Mouse (Mus musculus): ENCODE data around the gene Gpr65.

The Gpr65 gene

DNA sequence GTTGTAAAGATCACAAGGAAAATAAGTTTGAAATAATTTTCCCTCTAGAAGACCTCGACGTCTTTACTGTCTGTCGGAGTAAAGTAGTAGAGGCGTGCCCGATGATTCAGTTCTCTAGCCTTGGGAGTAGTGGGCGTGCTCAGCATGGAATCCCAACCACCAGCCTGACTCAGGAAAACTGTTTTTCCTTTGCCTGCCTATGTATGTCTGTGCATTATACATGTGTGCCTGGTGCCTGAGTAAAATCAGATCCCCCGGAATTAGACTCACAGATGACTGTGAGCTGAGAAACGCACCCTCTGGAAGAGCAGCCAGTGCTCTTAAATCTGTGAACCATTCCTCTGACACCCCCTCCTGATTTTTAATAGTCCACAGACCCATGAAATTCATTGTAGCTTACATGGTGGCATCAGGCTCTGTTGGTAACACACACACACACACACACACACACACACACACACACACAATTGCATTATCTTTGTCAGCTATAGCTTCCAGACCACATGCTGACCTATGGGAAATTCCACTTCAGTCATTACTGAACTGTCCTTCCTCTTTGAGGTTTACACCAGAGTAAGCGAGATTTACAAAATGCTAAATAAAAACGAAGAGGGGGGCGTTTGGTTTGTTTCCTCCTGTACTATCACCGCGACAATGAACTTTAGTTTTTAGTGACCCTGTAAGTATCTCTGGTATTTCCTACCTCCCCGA, 14.5 kb downstream of the Gpr65 start:
- no peak for DNase-seq (ENCODE audit: low read depth, low spot score)

DNA sequence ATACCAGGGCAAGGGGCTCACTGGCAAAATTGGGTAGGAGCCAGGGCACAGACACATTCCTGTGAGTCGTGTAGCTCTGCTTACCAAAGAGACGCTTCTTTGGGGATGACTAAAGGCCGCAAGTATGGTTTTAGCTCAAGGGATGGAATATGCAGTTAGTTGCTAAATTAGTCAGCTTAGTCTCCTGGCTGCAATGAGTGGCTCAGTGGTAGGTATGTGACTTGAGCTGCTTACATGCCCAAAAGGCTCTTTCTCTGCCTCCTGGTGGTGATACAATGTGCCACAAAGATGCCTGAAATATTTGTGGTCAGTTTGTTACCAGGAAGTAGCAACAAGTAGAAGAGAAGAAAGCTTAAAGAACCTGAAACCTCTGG, 15.0 kb downstream of the Gpr65 start:
- DNase-seq (ENCODE audit: low read depth, low spot score) = no peak

DNA sequence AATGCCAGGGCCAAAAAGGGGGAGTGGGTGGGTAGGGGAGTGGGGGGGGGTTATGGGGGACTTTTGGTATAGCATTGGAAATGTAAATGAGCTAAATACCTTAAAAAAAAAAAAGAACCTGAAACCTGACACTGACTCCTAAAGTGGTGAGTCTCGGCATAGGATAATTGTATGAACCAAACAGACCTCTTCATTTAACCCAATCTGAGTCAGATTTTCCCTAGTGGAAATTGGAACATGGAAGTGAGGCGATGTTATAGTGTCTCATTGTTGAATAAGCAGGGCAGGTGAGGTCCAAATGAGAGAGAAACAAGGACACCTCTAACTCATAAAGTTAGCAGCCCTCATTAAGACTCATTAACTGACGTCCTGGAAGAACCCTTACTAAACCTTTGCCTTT, 16.0 kb downstream of the Gpr65 start:
- DNase-seq (ENCODE audit: low read depth, low spot score) = no peak

GRCm38 (mm10) chr12:98290475-98290874, 22.0 kb downstream of the Gpr65 start:
- DNase-seq (ENCODE audit: low read depth, low spot score) = no peak

- DNase-seq (ENCODE audit: low read depth, low spot score) = no peak
Measured at GRCm38 (mm10) chr12:98292278-98292677, 23.8 kb downstream of the Gpr65 start.

DNA sequence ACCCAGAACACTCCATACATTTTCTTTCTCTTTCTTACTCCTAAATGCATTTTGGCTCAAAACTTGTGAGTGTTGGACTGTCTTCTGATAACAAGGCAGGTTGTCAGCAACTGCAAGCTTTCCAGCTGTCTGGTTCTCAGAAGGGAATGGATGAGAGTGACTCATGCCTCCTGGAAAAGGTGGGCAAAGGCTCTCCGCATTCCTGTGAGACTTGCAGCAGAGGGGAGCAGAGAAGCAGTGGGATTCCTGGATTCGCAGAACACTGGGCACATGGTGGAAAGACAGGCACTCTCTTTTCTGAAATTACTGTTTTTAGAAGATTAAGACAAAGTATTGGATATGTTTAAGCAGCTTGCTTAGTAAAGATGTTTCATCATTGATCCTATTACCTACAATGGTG, 25.8 kb downstream of the Gpr65 start:
- no peak for DNase-seq (ENCODE audit: low read depth, low spot score)

DNA sequence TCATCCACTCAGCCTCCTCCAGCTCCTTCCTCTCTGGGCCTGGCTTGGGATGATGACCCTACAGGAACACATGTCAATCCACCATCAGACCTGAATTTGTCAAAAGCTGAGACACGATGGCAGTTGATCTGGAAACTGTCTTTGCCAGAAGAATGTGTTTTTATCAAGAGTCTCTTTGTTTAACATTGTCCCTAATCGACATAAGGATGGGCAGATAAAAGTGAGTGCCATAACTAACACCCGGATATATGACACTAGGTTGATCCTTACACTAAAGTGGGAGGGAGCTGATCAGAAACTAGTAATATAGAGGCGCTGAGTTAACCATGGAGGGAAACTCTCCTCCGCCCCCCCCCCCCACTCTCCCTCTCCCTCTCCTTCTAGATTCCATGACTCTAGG, 33.5 kb downstream of the Gpr65 start:
- DNase-seq (ENCODE audit: low read depth, low spot score) = no peak

DNA sequence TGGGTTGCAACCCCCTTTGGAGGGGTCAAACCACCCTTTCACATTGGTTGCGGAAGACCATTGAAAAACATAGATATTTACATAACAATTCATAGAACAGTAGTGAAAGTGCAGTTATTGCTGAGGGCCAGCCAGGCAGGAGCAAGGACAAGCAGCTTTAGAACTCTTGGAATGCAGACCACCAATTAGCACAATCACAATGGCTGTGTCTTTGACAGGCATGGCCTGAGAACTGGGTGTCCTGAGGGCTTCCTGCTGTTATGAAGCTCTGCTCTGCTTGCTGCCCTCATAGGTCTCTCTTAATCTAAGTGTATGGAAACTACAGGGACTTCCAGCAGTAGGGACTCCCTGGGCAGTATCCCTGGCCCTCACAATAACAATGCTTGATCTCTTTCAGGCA, 34.6 kb downstream of the Gpr65 start:
- DNase-seq (ENCODE audit: low read depth, low spot score) = peak; percentile 54

- DNase-seq (ENCODE audit: low read depth, low spot score) = no peak
Measured at GRCm38 (mm10) chr12:98307179-98307915, 38.9 kb downstream of the Gpr65 start.

- no peak for DNase-seq (ENCODE audit: low read depth, low spot score)
Measured at GRCm38 (mm10) chr12:98311376-98312083, 43.1 kb downstream of the Gpr65 start.

GRCm38 (mm10) chr12:98315924-98316323, 47.5 kb downstream of the Gpr65 start:
- DNase-seq (ENCODE audit: low read depth, low spot score) = no peak

GRCm38 (mm10) chr12:98317718-98318340, 49.4 kb downstream of the Gpr65 start:
- DNase-seq (ENCODE audit: low read depth, low spot score) = no peak

DNA sequence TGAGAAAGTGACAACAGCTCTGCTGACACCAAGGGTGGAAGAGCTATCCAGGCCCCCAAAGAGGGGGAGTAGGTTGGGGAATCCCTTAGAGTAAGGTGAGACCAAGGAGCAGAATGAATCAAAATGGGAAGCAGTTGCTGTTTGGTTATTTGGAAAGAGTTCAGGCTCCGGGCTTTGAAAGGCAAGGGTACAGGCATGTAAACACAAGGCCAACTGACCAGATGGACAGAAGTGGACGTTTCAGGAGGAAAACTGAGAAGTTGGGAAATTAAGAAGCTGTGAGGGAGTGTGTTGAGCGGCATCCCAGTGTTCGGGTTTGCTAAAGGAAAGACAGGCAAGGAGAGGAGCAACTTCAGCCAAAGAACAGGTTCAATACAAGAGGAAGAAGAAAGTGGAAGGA, 54.0 kb downstream of the Gpr65 start:
- no peak for DNase-seq (ENCODE audit: low read depth, low spot score)

DNA sequence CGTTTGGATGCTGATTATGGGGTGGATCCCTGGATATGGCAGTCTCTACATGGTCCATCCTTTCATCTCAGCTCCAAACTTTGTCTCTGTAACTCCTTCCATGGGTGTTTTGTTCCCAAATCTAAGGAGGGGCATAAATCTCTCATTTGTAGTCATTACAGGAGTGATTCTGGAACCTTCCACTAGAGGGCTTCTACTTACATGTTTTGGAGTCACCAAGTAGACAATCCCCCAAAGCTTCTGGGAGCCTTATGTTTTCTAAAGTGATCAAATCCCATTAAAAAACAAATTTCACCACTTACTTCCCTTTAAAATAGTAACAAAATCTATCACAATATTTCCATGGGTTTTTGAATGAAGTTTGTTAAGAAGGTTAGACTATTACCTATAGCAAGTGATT, 55.7 kb downstream of the Gpr65 start:
- DNase-seq (ENCODE audit: low read depth, low spot score) = peak; percentile 52

Measured in R1 (cell line).